Mouse (Mus musculus) MEL-GATA-1-ER (cell line): ENCODE measurements around the gene Pik3c2g.

Experiments used
- DNase-seq: peaks from one replicate; pipeline ENCODE4 v3.0.0-alpha.2; 2012; ENCODE audit warnings: low read depth; ENCODE audit errors: extremely low read depth

The Pik3c2g gene

GRCm38 (mm10) chr6:139839907-139840306 is 252.9 kb downstream of the Pik3c2g start:
- DNase-seq, result no peak

GRCm38 (mm10) chr6:139841272-139841671 is 254.3 kb downstream of the Pik3c2g start:
- DNase-seq, result no peak

GRCm38 (mm10) chr6:139842626-139843025 is 255.6 kb downstream of the Pik3c2g start:
- DNase-seq, result no peak

- no peak for DNase-seq
Observed at GRCm38 (mm10) chr6:139843531-139843930, 256.5 kb downstream of the Pik3c2g start.

- no peak for DNase-seq
Observed at GRCm38 (mm10) chr6:139846889-139847544, 260.0 kb downstream of the Pik3c2g start.

- DNase-seq, result no peak
Observed at GRCm38 (mm10) chr6:139849931-139850330, 262.9 kb downstream of the Pik3c2g start.

GRCm38 (mm10) chr6:139851705-139852603 is 264.9 kb downstream of the Pik3c2g start:
- no peak for DNase-seq

GRCm38 (mm10) chr6:139852836-139853235 is 265.8 kb downstream of the Pik3c2g start:
- DNase-seq, result no peak

- DNase-seq, result no peak
Observed at GRCm38 (mm10) chr6:139860141-139860540, 273.1 kb downstream of the Pik3c2g start.

- no peak for DNase-seq
Observed at GRCm38 (mm10) chr6:139861534-139861933, 274.5 kb downstream of the Pik3c2g start.

GRCm38 (mm10) chr6:139865059-139865673 is 278.1 kb downstream of the Pik3c2g start:
- no peak for DNase-seq

GRCm38 (mm10) chr6:139874418-139875176 is 287.6 kb downstream of the Pik3c2g start:
- DNase-seq, result no peak

- DNase-seq, result no peak
Observed at GRCm38 (mm10) chr6:139876691-139877090, 289.7 kb downstream of the Pik3c2g start.

- no peak for DNase-seq
Observed at GRCm38 (mm10) chr6:139877476-139878361, 290.7 kb downstream of the Pik3c2g start.

GRCm38 (mm10) chr6:139878362-139878696 is 291.3 kb downstream of the Pik3c2g start:
- no peak for DNase-seq

- DNase-seq, result no peak
Observed at GRCm38 (mm10) chr6:139882076-139882475, 295.1 kb downstream of the Pik3c2g start.

- DNase-seq, result no peak
Observed at GRCm38 (mm10) chr6:139887175-139887574, 300.2 kb downstream of the Pik3c2g start.

GRCm38 (mm10) chr6:139895637-139896036 is 308.6 kb downstream of the Pik3c2g start:
- no peak for DNase-seq

- DNase-seq, result no peak
Observed at GRCm38 (mm10) chr6:139899630-139900151, 312.7 kb downstream of the Pik3c2g start.

GRCm38 (mm10) chr6:139901801-139902200 is 314.8 kb downstream of the Pik3c2g start:
- no peak for DNase-seq
